15 mouse cellular contexts compared by ENCODE assay signal in the genomic region with DNA sequence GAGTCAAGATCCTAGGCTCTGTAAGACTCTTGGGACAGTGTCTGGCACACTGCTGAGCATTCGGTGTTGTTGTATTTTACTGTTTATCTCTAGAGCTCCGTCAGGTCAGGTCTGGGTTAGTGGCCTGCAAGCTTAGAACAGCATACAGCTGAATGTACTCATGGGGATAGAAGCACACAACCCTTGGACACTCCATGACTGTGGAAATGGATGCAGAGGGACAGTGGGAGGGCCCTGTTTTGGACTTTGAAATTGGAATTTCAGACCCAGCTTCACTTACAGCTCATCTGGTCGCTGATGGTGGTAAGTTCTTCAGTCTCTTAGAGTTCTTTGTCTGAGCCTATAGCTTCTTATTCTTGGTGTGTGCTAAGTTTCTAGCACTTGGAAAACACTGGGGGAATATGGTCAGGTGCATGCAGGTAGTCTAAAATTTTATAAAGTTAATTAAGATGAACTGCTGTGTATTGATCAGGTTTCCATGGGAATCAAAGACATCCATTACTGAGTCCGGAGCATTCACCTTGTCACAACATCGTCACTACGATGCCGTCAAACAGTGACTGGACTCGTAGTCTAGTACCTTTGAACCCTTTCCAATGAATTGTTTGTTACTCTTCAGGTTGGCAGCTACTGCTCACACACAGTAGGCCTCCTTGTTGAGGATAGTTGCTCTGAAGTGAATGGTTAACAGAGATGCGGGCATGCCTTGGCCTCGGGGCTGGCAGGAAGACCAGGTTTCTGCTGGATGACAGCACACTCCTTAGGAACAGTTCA.
"Had no signal": no experiment of that assay in that cellular context is flagged by ENCODE, and none has a peak within 500 bp of the region (broad histone marks: within the 10 kb centered on the region; RNA-seq: fewer than 3 reads in every experiment).

No protein-coding gene starts in this region.

- DNase-seq: kidney, postnatal 10 days; kidney, postnatal 4 days; lung, adult 18-20 months; lung, postnatal 4 days; midbrain, embryonic 14.5 days; right cerebral cortex, postnatal 4 days; thymus, adult 2 months; thymus, postnatal 25 days had no signal

- H3K36me3 ChIP-seq: intestine, embryonic 15.5 days; limb, embryonic 12.5 days; midbrain, embryonic 10.5 days; stomach, embryonic 15.5 days had no signal

- H3K27me3 ChIP-seq: intestine, embryonic 15.5 days; limb, embryonic 12.5 days; stomach, embryonic 15.5 days had no signal

- H3K9me3 ChIP-seq: intestine, embryonic 15.5 days; limb, embryonic 12.5 days; midbrain, embryonic 10.5 days; stomach, embryonic 15.5 days had no signal

- H3K4me3 ChIP-seq: intestine, embryonic 15.5 days; layer of hippocampus, adult 2 months; limb, embryonic 12.5 days; midbrain, embryonic 10.5 days; myocyte; stomach, embryonic 15.5 days had no signal

- H3K4me2 ChIP-seq: intestine, embryonic 15.5 days; limb, embryonic 12.5 days; stomach, embryonic 15.5 days had no signal

- ATAC-seq: intestine, embryonic 15.5 days; lung, postnatal 0 days had no signal

- H3K9ac ChIP-seq: intestine, embryonic 15.5 days; limb, embryonic 12.5 days; stomach, embryonic 15.5 days had no signal

- H3K27ac ChIP-seq: intestine, embryonic 15.5 days; layer of hippocampus, adult 2 months; limb, embryonic 12.5 days; midbrain, embryonic 10.5 days; stomach, embryonic 15.5 days had no signal
